Mouse (Mus musculus): Measurements from ENCODE around the gene Bcl9l. TPM values are rescaled to one million over a fixed set of nuclear protein-coding genes. Genes with fewer than 3 reads are reported as not detected.

The Bcl9l gene
- polyA plus RNA-seq, 1 experiment from 2014 or later, result 10.9 TPM

- Histone ChIP-seq H3K27ac (no peak overlapping the region), H3K9me3 (no peaks in the 10 kb centered on the region), H3K4me1 (peaks cover 17% of the 10 kb centered on the region), H3K9ac (no peak overlapping the region), H3K4me2 (replicated peaks) (no peak overlapping the region), H3K27me3 (replicated peaks) (peaks cover 10% of the 10 kb centered on the region), H3K36me3 (peaks cover 35% of the 10 kb centered on the region), H3K4me3 (no peak overlapping the region)
- ATAC-seq (ENCODE audit: low FRiP score, low read depth), result no peak
- 64% methylated on average over 5 of the region's 5 CpGs for WGBS
Observed at GRCm38 (mm10) chr9:44510872-44511601, 28.4 kb downstream of the Bcl9l start.

GRCm38 (mm10) chr9:44511935-44512716, 29.5 kb downstream of the Bcl9l start:
- no peak overlapping the region for H3K4me3 ChIP-seq
- no peak overlapping the region for H3K4me2 ChIP-seq (replicated peaks)
- H3K4me1 ChIP-seq, result peaks cover 16% of the 10 kb centered on the region
- no peak overlapping the region for H3K27ac ChIP-seq
- peaks cover 24% of the 10 kb centered on the region for H3K36me3 ChIP-seq
- no peak overlapping the region for H3K9ac ChIP-seq
- ATAC-seq (ENCODE audit: low FRiP score, low read depth), result no peak
- no peaks in the 10 kb centered on the region for H3K9me3 ChIP-seq
- WGBS, result 79% methylated on average over 9 of the region's 9 CpGs
- H3K27me3 ChIP-seq (replicated peaks), result peaks cover 10% of the 10 kb centered on the region

- H3K4me2 ChIP-seq (replicated peaks), result no peak overlapping the region
- H3K4me1 ChIP-seq, result peaks cover 16% of the 10 kb centered on the region
- no peak overlapping the region for H3K9ac ChIP-seq
- H3K36me3 ChIP-seq, result peaks cover 19% of the 10 kb centered on the region
- no peaks in the 10 kb centered on the region for H3K9me3 ChIP-seq
- WGBS, result 94% methylated on average over 3 of the region's 3 CpGs
- H3K27ac ChIP-seq, result no peak overlapping the region
- H3K4me3 ChIP-seq, result no peak overlapping the region
- peaks cover 10% of the 10 kb centered on the region for H3K27me3 ChIP-seq (replicated peaks)
- no peak for ATAC-seq (ENCODE audit: low FRiP score, low read depth)
Observed at GRCm38 (mm10) chr9:44512717-44513003, 30.0 kb downstream of the Bcl9l start.

GRCm38 (mm10) chr9:44513121-44513520, 30.5 kb downstream of the Bcl9l start:
- no peaks in the 10 kb centered on the region for H3K9me3 ChIP-seq
- H3K4me1 ChIP-seq, result peaks cover 16% of the 10 kb centered on the region
- no peak overlapping the region for H3K27ac ChIP-seq
- no peak overlapping the region for H3K4me3 ChIP-seq
- H3K36me3 ChIP-seq, result peaks cover 14% of the 10 kb centered on the region
- ATAC-seq (ENCODE audit: low FRiP score, low read depth), result no peak
- H3K27me3 ChIP-seq (replicated peaks), result peaks cover 10% of the 10 kb centered on the region
- no peak overlapping the region for H3K4me2 ChIP-seq (replicated peaks)
- no peak overlapping the region for H3K9ac ChIP-seq
- 92% methylated on average over 11 of the region's 11 CpGs for WGBS

- Histone ChIP-seq H3K36me3 (peaks cover 9% of the 10 kb centered on the region), H3K9me3 (no peaks in the 10 kb centered on the region), H3K9ac (no peak overlapping the region), H3K4me1 (peaks cover 16% of the 10 kb centered on the region), H3K27ac (no peak overlapping the region), H3K27me3 (replicated peaks) (peaks cover 9% of the 10 kb centered on the region), H3K4me3 (no peak overlapping the region), H3K4me2 (replicated peaks) (no peak overlapping the region)
- 83% methylated on average over 20 of the region's 20 CpGs for WGBS
- no peak for ATAC-seq (ENCODE audit: low FRiP score, low read depth)
Observed at GRCm38 (mm10) chr9:44513610-44514009, 31.0 kb downstream of the Bcl9l start.

GRCm38 (mm10) chr9:44514147-44514546, 31.5 kb downstream of the Bcl9l start:
- H3K4me2 ChIP-seq (replicated peaks), result no peak overlapping the region
- H3K27ac ChIP-seq, result no peak overlapping the region
- no peak overlapping the region for H3K9ac ChIP-seq
- H3K4me3 ChIP-seq, result no peak overlapping the region
- peaks cover 4% of the 10 kb centered on the region for H3K27me3 ChIP-seq (replicated peaks)
- H3K36me3 ChIP-seq, result peaks cover 4% of the 10 kb centered on the region; the same call in 1 of the 2 replicates
- ATAC-seq (ENCODE audit: low FRiP score, low read depth), result no peak
- no peaks in the 10 kb centered on the region for H3K9me3 ChIP-seq
- WGBS, result 93% methylated on average over 5 of the region's 5 CpGs
- peaks cover 14% of the 10 kb centered on the region for H3K4me1 ChIP-seq

- no peak for ATAC-seq (ENCODE audit: low FRiP score, low read depth)
- WGBS, result 74% methylated on average over 12 of the region's 12 CpGs
- Histone ChIP-seq H3K27me3 (replicated peaks) (no peaks in the 10 kb centered on the region; the same call in 1 of the 2 replicates), H3K9me3 (no peaks in the 10 kb centered on the region), H3K4me3 (no peak overlapping the region), H3K27ac (no peak overlapping the region), H3K4me2 (replicated peaks) (no peak overlapping the region), H3K4me1 (peaks cover 3% of the 10 kb centered on the region; the same call in 1 of the 2 replicates), H3K9ac (no peak overlapping the region), H3K36me3 (no peaks in the 10 kb centered on the region)
Observed at GRCm38 (mm10) chr9:44515131-44515751, 32.6 kb downstream of the Bcl9l start.

GRCm38 (mm10) chr9:44515891-44516290, 33.3 kb downstream of the Bcl9l start:
- H3K36me3 ChIP-seq, result no peaks in the 10 kb centered on the region
- no peaks in the 10 kb centered on the region for H3K4me1 ChIP-seq
- no peak for ATAC-seq (ENCODE audit: low FRiP score, low read depth)
- H3K9ac ChIP-seq, result no peak overlapping the region
- no peak overlapping the region for H3K27ac ChIP-seq
- no peaks in the 10 kb centered on the region for H3K9me3 ChIP-seq
- no peak overlapping the region for H3K4me3 ChIP-seq
- WGBS, result 89% methylated on average over 5 of the region's 5 CpGs
- H3K4me2 ChIP-seq (replicated peaks), result no peak overlapping the region
- H3K27me3 ChIP-seq (replicated peaks), result no peaks in the 10 kb centered on the region; the same call in 1 of the 2 replicates

GRCm38 (mm10) chr9:44517368-44517767, 34.7 kb downstream of the Bcl9l start:
- ATAC-seq (ENCODE audit: low FRiP score, low read depth), result no peak
- Histone ChIP-seq H3K4me2 (replicated peaks) (no peak overlapping the region), H3K27me3 (replicated peaks) (no peaks in the 10 kb centered on the region), H3K36me3 (no peaks in the 10 kb centered on the region), H3K9ac (no peak overlapping the region), H3K27ac (no peak overlapping the region), H3K4me3 (no peak overlapping the region), H3K4me1 (no peaks in the 10 kb centered on the region), H3K9me3 (no peaks in the 10 kb centered on the region)
- WGBS, result 77% methylated on average over 4 of the region's 4 CpGs

- Histone ChIP-seq H3K9me3 (no peaks in the 10 kb centered on the region), H3K4me2 (replicated peaks) (no peak overlapping the region), H3K27ac (no peak overlapping the region), H3K36me3 (no peaks in the 10 kb centered on the region), H3K4me1 (no peaks in the 10 kb centered on the region), H3K27me3 (replicated peaks) (no peaks in the 10 kb centered on the region), H3K4me3 (no peak overlapping the region), H3K9ac (no peak overlapping the region)
- 90% methylated on average over 7 of the region's 7 CpGs for WGBS
- no peak for ATAC-seq (ENCODE audit: low FRiP score, low read depth)
Observed at GRCm38 (mm10) chr9:44518068-44518467, 35.4 kb downstream of the Bcl9l start.

- H3K9me3 ChIP-seq, result no peaks in the 10 kb centered on the region
- no peak overlapping the region for H3K27ac ChIP-seq
- H3K4me3 ChIP-seq, result no peak overlapping the region
- ATAC-seq (ENCODE audit: low FRiP score, low read depth), result no peak
- H3K9ac ChIP-seq, result no peak overlapping the region
- 82% methylated on average over 10 of the region's 10 CpGs for WGBS
- no peaks in the 10 kb centered on the region for H3K27me3 ChIP-seq (replicated peaks)
- no peaks in the 10 kb centered on the region for H3K36me3 ChIP-seq
- no peaks in the 10 kb centered on the region for H3K4me1 ChIP-seq
- H3K4me2 ChIP-seq (replicated peaks), result no peak overlapping the region
Observed at GRCm38 (mm10) chr9:44521927-44522326, 39.3 kb downstream of the Bcl9l start.

- no peaks in the 10 kb centered on the region for H3K4me1 ChIP-seq
- H3K4me3 ChIP-seq, result no peak overlapping the region
- no peaks in the 10 kb centered on the region for H3K9me3 ChIP-seq
- no peak overlapping the region for H3K4me2 ChIP-seq (replicated peaks)
- no peaks in the 10 kb centered on the region for H3K36me3 ChIP-seq
- H3K27me3 ChIP-seq (replicated peaks), result no peaks in the 10 kb centered on the region
- no peak for ATAC-seq (ENCODE audit: low FRiP score, low read depth)
- no peak overlapping the region for H3K27ac ChIP-seq
- no peak overlapping the region for H3K9ac ChIP-seq
- WGBS, result 80% methylated on average over 5 of the region's 5 CpGs
Observed at GRCm38 (mm10) chr9:44523686-44524085, 41.1 kb downstream of the Bcl9l start.
